ENCODE assay signal across 27 mouse cellular contexts in genomic region chr16:23838696-23839095, GRCm38 (mm10). TPM values are rescaled to one million over a fixed set of nuclear protein-coding genes. Genes with fewer than 3 reads are reported as not detected.
A peak's percentile ranks its signal among the peaks of the same experiment; 100 is the strongest.
DNase-seq lines count a peak whose midpoint lies in the region; ATAC-seq lines count a peak whose summit lies in the region.
"Had no signal": no experiment of that assay in that cellular context is flagged by ENCODE, and none has a peak within 500 bp of the region (broad histone marks: within the 10 kb centered on the region; RNA-seq: fewer than 3 reads in every experiment).

No protein-coding gene starts in this region.

- peak; percentile 59 for DNase-seq in adrenal gland, adult 2 months
- no peak for DNase-seq in adrenal gland, postnatal 25 days
- peak; percentile 46 for DNase-seq in intestine, embryonic 14.5 days (ENCODE audit: low spot score)
- peak; percentile 9 for DNase-seq in embryo, embryonic 10 days (ENCODE audit: low spot score)
- DNase-seq in layer of hippocampus, adult 9-11 months, result no peak
- DNase-seq in frontal cortex, postnatal 25 days (ENCODE audit: low spot score in 2 of 2), result no peak
- DNase-seq: cerebellum, adult 9-10 months; gastrocnemius, postnatal 14 days; kidney, adult 11 months; liver, postnatal 0 days; lung, postnatal 10 days; midbrain, embryonic 14.5 days; right cerebral cortex, adult 18-20 months; right cerebral cortex, postnatal 4 days; thymus, postnatal 36 days had no signal

- H3K9ac ChIP-seq in intestine, embryonic 14.5 days (ENCODE audit: low read length), result no peak overlapping the region
- H3K9ac ChIP-seq in intestine, embryonic 16.5 days (ENCODE audit: low read depth, low read length), result no peak overlapping the region
- H3K9ac ChIP-seq: embryonic facial prominence, embryonic 15.5 days; limb, embryonic 12.5 days; liver, postnatal 0 days; neural tube, embryonic 12.5 days; stomach, embryonic 15.5 days had no signal

- H3K36me3 ChIP-seq in intestine, embryonic 14.5 days (ENCODE audit: control insufficient read depth, insufficient read depth, low read length), result no peaks in the 10 kb centered on the region
- no peaks in the 10 kb centered on the region for H3K36me3 ChIP-seq in intestine, embryonic 16.5 days (ENCODE audit: control insufficient read depth, insufficient read depth, low read length)
- H3K36me3 ChIP-seq: embryonic facial prominence, embryonic 15.5 days; limb, embryonic 12.5 days; neural tube, embryonic 12.5 days; stomach, embryonic 15.5 days had no signal

- ATAC-seq in intestine, embryonic 14.5 days (replicated peaks; ENCODE audit: low FRiP score, low TSS enrichment, low read depth), result no peak
- no peak for ATAC-seq in intestine, embryonic 16.5 days
- peak; percentile 51 for ATAC-seq in megakaryocyte, adult 5-6 weeks (ENCODE audit: poor library complexity, severe bottlenecking)
- ATAC-seq: forebrain, embryonic 14.5 days; liver, postnatal 0 days had no signal

- H3K4me3 ChIP-seq in intestine, embryonic 14.5 days (ENCODE audit: low read depth, low read length), result no peak overlapping the region
- no peak overlapping the region for H3K4me3 ChIP-seq in intestine, embryonic 16.5 days (ENCODE audit: low read length)
- H3K4me3 ChIP-seq: embryonic facial prominence, embryonic 15.5 days; limb, embryonic 12.5 days; neural tube, embryonic 12.5 days; stomach, embryonic 15.5 days had no signal

- H3K9me3 ChIP-seq in intestine, embryonic 14.5 days (ENCODE audit: control insufficient read depth, low read length), result no peaks in the 10 kb centered on the region
- no peaks in the 10 kb centered on the region for H3K9me3 ChIP-seq in intestine, embryonic 16.5 days (ENCODE audit: control insufficient read depth, low read length)
- H3K9me3 ChIP-seq: embryonic facial prominence, embryonic 15.5 days; limb, embryonic 12.5 days; neural tube, embryonic 12.5 days; stomach, embryonic 15.5 days had no signal

- H3K4me2 ChIP-seq in intestine, embryonic 14.5 days (ENCODE audit: low read length), result no peak overlapping the region
- H3K4me2 ChIP-seq in intestine, embryonic 16.5 days (ENCODE audit: low read depth, low read length), result no peak overlapping the region
- H3K4me2 ChIP-seq: embryonic facial prominence, embryonic 15.5 days; heart, embryonic 11.5 days; limb, embryonic 12.5 days; liver, embryonic 11.5 days; neural tube, embryonic 12.5 days; stomach, embryonic 15.5 days had no signal

- H3K27ac ChIP-seq in intestine, embryonic 14.5 days (ENCODE audit: low read depth), result no peak overlapping the region
- no peak overlapping the region for H3K27ac ChIP-seq in intestine, embryonic 16.5 days (ENCODE audit: low read length)
- H3K27ac ChIP-seq: embryonic facial prominence, embryonic 15.5 days; limb, embryonic 12.5 days; neural tube, embryonic 12.5 days; stomach, embryonic 15.5 days had no signal

- no peaks in the 10 kb centered on the region for H3K4me1 ChIP-seq in intestine, embryonic 14.5 days (replicated peaks; ENCODE audit: control insufficient read depth, insufficient read depth, low read length)
- no peaks in the 10 kb centered on the region for H3K4me1 ChIP-seq in intestine, embryonic 16.5 days (ENCODE audit: control insufficient read depth, insufficient read depth, low read length)
- H3K4me1 ChIP-seq: embryonic facial prominence, embryonic 15.5 days; neural tube, embryonic 12.5 days had no signal

- no peaks in the 10 kb centered on the region for H3K27me3 ChIP-seq in intestine, embryonic 14.5 days (replicated peaks; ENCODE audit: control insufficient read depth, insufficient read depth, low read length)
- H3K27me3 ChIP-seq in intestine, embryonic 16.5 days (replicated peaks; ENCODE audit: control insufficient read depth, insufficient read depth, low read length), result no peaks in the 10 kb centered on the region
- H3K27me3 ChIP-seq: embryonic facial prominence, embryonic 15.5 days; limb, embryonic 12.5 days; neural tube, embryonic 12.5 days; stomach, embryonic 15.5 days had no signal

- 24% methylated on average over 7 of the region's 7 CpGs for WGBS in intestine, embryonic 14.5 days
- WGBS in intestine, embryonic 16.5 days, result 34% methylated on average over 7 of the region's 7 CpGs

RNA-seq across cellular contexts. Expression of gene Sst, which starts 52.1 kb away (rescaled TPM):
- under 1 TPM; 0.43 to 0.73 TPM for total RNA-seq in adrenal gland, adult 2 months (2021)
- polyA plus RNA-seq in adrenal gland, adult 2 months (2012; rRNA removed), result 0.38 TPM in 1 of 2 replicates, not detected in the other
- not detected in 2 replicates for total RNA-seq in adrenal gland, postnatal 25 days (2021)
- polyA plus RNA-seq in intestine, embryonic 14.5 days (2014; fragmentation: Nextera tagmentation; extraction: Ambion mirVana), result 6.4 TPM in 1 of 2 replicates, not detected in the other
- 20.7 and 25.9 TPM in 2 replicates for polyA plus RNA-seq in intestine, embryonic 16.5 days (2015; fragmentation: Nextera tagmentation; extraction: Ambion mirVana)
- total RNA-seq in megakaryocyte, adult 5-6 weeks (2015), result not detected in 2 replicates
- not detected in 2 replicates for total RNA-seq in megakaryocyte, adult 5-6 weeks (2017)
- total RNA-seq: gastrocnemius, postnatal 14 days; hematopoietic stem cell, adult 5-6 weeks; megakaryocyte progenitor cell, adult 5-6 weeks had no signal
- polyA plus RNA-seq: heart, postnatal 0 days; liver, postnatal 0 days had no signal

Comparison
In these comparisons a context has a peak if more than half of its experiments do, and no peak if none do; other contexts are left out.
1. DNase-seq: peak in adrenal gland, adult 2 months (single experiment), intestine, embryonic 14.5 days (single experiment) and embryo, embryonic 10 days (single experiment); none in adrenal gland, postnatal 25 days (single experiment), layer of hippocampus, adult 9-11 months (single experiment) and frontal cortex, postnatal 25 days (0 of 2).